Mouse (Mus musculus) heart, embryonic 14.5 days (tissue): ENCODE data around the gene Piezo1. TPM values are rescaled to one million over a fixed set of nuclear protein-coding genes. Genes with fewer than 3 reads are reported as not detected.

Experiments
- ATAC-seq: fragments of 200-750 bp; cut with Nextera tagmentation; 2 replicates; pipeline ENCODE4 v1.8.0; 2017; ENCODE audit warnings: low read depth, moderate TSS enrichment; ENCODE audit not compliant: insufficient number of reproducible peaks, insufficient read depth, low FRiP score
- H3K27ac ChIP-seq, 2 experiments: fragments of 200-500 bp in 1 of 2; fragments of 300-500 bp in 1 of 2; sonication (generic) in 1 of 2; replicated peaks in 1 of 2; 2 replicates each; pipeline ENCODE4 v1.5.1; 2012 to 2014; ENCODE audit warnings: low read depth in 2 of 2, low read length in 2 of 2, control low read depth in 1 of 2, mild to moderate bottlenecking in 1 of 2, mixed read lengths in 1 of 2; ENCODE audit not compliant: control insufficient read depth in 1 of 2, insufficient read depth in 1 of 2
- H3K27me3 ChIP-seq: fragments of 300-500 bp; sonication (generic); 2 replicates; pipeline ENCODE4 v1.6.1; 2014; ENCODE audit warnings: mild to moderate bottlenecking, low read length, control low read depth; ENCODE audit not compliant: control insufficient read depth, insufficient read depth
- H3K36me3 ChIP-seq: fragments of 300-500 bp; sonication (generic); 2 replicates; pipeline ENCODE4 v1.6.1; 2014; ENCODE audit warnings: mild to moderate bottlenecking, control low read depth, low read length, mixed read lengths; ENCODE audit not compliant: control insufficient read depth, insufficient read depth
- H3K4me1 ChIP-seq, 2 experiments: fragments of 200-500 bp in 1 of 2; fragments of 300-500 bp in 1 of 2; sonication (generic) in 1 of 2; 2 replicates each; pipeline ENCODE4 v1.6.1; 2012 to 2014; ENCODE audit warnings: low read length in 2 of 2, control low read depth in 1 of 2, mixed read lengths in 1 of 2; ENCODE audit not compliant: control insufficient read depth in 2 of 2, insufficient read depth in 2 of 2
- H3K4me2 ChIP-seq: fragments of 300-500 bp; sonication (generic); 2 replicates; pipeline ENCODE4 v1.6.1; 2014; ENCODE audit warnings: mild to moderate bottlenecking, low read length
- H3K4me3 ChIP-seq, 2 experiments: fragments of 200-500 bp in 1 of 2; fragments of 300-500 bp in 1 of 2; sonication (generic) in 1 of 2; 2 replicates each; pipeline ENCODE4 v1.5.1; 2012 to 2014; ENCODE audit warnings: low read length in 2 of 2, mild to moderate bottlenecking in 2 of 2, control low read depth in 1 of 2, low read depth in 1 of 2, moderate library complexity in 1 of 2; ENCODE audit not compliant: control insufficient read depth in 1 of 2, insufficient read depth in 1 of 2
- H3K9ac ChIP-seq: fragments of 300-500 bp; sonication (generic); 2 replicates; pipeline ENCODE4 v1.6.1; 2014; ENCODE audit warnings: mild to moderate bottlenecking, low read length
- H3K9me3 ChIP-seq: fragments of 300-500 bp; sonication (generic); 2 replicates; pipeline ENCODE4 v1.6.1; 2016; ENCODE audit warnings: low read length, control low read depth; ENCODE audit not compliant: control insufficient read depth
- WGBS: fragments of 180-500 bp; shearing (Covaris S2); extraction: QIAGEN DNeasy Blood & Tissue Kit; methylation state at CpG from one replicate; pipeline ENCODE4 v1.1.7; 2014; 5-methylcytosine and 5-hydroxymethylcytosine counted together
- polyA plus RNA-seq: library from polyadenylated mRNA; unstranded; fragments of >200 nt; fragmentation: Nextera tagmentation; extraction: Ambion mirVana; gene quantifications from 2 replicates; pipeline ENCODE4 v1.2.1, GENCODE M21; 2014

The Piezo1 gene
- polyA plus RNA-seq, 1 experiment from 2014 or later = 14.9 TPM

DNA sequence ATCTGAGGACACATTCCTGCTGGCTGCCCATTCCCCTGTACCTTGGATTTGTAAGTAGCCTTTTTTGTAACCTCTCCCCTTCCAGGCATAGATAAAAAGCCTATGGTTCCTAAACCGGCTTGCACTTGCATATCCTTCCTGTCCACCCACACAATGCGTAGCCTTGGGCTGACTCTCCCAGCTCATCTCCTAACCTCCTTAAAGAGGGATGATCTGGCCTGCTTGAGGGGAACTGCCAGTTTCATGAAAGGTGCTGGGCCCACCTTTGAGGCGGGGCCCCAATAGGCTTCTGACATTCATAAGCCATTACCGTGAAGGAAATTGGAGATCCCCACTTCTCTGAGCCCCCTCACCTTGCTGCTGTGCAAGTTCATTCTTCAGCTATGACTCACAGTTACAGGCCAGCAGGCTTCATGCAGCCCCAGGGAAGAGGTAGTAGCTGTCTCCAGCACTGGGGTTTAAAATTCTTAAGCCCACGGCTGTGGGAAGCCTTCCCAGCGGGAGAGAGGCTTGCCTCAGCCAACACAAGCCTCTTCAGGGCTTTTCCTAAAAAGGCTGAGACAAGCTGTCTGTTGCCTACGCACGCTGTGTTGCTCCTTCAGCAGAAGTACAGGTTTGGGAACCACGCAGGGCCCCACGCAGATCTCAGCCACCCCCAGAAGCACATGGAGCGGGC is 89.5 kb downstream of the Piezo1 start:
- no peak overlapping the region for H3K4me2 ChIP-seq
- peaks cover 19% of the 10 kb centered on the region for H3K27me3 ChIP-seq
- H3K9me3 ChIP-seq = no peaks in the 10 kb centered on the region
- ATAC-seq = no peak
- 63% methylated on average over 11 of the region's 11 CpGs for WGBS
- peaks cover 33% of the 10 kb centered on the region in 2 experiments for H3K4me1 ChIP-seq
- H3K9ac ChIP-seq = no peak overlapping the region
- no peak overlapping the region for H3K27ac ChIP-seq
- peaks cover 15% of the 10 kb centered on the region for H3K36me3 ChIP-seq
- H3K4me3 ChIP-seq = no peak overlapping the region

DNA sequence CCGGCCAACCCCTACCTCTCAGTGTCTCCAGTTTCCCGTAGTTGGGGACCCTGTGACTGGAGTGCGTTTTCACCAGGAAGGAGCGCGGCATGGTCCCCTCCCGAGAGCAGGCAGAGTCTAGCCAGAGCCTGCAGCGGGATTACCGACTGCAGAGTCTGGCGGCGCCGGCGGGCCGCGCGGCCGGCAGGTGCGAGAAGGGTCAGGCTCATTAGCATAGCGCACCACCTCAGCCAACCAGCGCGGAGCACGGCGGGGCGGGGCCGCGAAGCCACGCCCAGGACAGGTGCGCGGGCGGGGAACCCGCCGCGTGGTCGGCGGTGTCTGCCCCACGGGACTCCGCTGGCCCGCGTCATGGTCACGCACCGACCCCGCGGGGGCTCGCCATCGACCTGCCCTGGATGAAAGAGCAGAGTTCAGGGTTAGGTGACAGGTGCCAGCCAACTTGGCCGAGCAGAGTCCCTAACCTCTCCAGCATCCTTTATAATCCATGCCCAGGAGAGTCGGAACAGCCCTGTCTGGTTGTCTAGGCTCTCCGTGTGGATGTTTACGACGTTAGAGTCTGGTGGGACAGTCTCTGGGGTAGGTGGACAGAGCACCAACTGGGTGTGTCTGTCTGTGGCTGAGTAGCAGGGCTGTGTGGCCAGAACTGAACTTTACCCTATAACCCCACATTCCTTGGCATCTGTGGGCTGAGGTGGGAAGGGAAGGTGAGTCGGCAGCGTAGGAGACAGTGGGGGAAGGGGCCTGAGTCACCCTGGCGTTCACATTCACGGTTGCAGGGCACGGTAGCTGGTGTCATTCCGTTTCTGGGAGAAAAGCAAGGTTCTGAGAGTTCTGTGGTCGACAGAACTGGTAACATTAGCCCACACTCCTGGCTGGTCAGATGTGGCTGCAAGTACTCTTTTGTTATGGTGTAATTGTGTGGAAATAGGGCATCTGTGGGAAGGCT is 90.3 kb downstream of the Piezo1 start, which contains the start of gene Snai3:
Gene Snai3, minus strand, starts transcription at position 210 of the 949 bp plus-strand sequence.
- peak within 1 kb of the TSS; percentile 81 for H3K4me2 ChIP-seq
- 4% methylated on average over 55 of the region's 56 CpGs for WGBS
- peak within 1 kb of the TSS; percentile 38 to 42 for H3K4me3 ChIP-seq
- peak within 1 kb of the TSS; percentile 64 for H3K9ac ChIP-seq
- peaks cover 7% of the 10 kb centered on the region for H3K36me3 ChIP-seq
- no peak within 1 kb of the TSS for H3K27ac ChIP-seq
- H3K9me3 ChIP-seq = no peaks in the 10 kb centered on the region
- H3K4me1 ChIP-seq = peaks cover 33% of the 10 kb centered on the region in 2 experiments
- peak; percentile 40 for ATAC-seq
- H3K27me3 ChIP-seq = peaks cover 19% of the 10 kb centered on the region

DNA sequence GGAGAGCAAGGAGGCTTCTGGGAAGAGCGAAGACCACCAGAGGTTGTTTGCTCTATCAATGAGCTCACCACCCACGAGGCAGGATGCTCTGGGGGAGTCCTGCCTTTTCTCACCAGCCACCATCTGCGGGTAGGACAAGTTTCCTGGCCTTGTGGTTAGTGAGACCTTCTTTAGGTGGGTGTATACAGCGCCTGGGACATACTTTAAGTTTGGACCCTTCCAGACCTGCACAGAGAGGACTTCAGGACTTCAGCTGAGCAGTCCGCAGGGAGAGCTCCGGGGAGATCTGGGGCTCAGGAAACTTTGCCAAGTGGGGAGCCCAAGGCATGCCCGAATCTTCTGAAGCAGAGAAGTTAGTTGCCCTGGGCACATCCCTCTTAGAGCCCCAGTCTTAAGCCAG is 91.1 kb downstream of the Piezo1 start:
- peak overlapping the region; percentile 81 for H3K4me2 ChIP-seq
- peak overlapping the region; percentile 64 for H3K9ac ChIP-seq
- no peaks in the 10 kb centered on the region for H3K36me3 ChIP-seq
- no peak for ATAC-seq
- H3K4me1 ChIP-seq = peaks cover 33% of the 10 kb centered on the region in 2 experiments
- WGBS = 22% methylated on average over 7 of the region's 7 CpGs
- peak overlapping the region; percentile 38 to 42 for H3K4me3 ChIP-seq
- peaks cover 19% of the 10 kb centered on the region for H3K27me3 ChIP-seq
- H3K27ac ChIP-seq = no peak overlapping the region
- H3K9me3 ChIP-seq = no peaks in the 10 kb centered on the region

DNA sequence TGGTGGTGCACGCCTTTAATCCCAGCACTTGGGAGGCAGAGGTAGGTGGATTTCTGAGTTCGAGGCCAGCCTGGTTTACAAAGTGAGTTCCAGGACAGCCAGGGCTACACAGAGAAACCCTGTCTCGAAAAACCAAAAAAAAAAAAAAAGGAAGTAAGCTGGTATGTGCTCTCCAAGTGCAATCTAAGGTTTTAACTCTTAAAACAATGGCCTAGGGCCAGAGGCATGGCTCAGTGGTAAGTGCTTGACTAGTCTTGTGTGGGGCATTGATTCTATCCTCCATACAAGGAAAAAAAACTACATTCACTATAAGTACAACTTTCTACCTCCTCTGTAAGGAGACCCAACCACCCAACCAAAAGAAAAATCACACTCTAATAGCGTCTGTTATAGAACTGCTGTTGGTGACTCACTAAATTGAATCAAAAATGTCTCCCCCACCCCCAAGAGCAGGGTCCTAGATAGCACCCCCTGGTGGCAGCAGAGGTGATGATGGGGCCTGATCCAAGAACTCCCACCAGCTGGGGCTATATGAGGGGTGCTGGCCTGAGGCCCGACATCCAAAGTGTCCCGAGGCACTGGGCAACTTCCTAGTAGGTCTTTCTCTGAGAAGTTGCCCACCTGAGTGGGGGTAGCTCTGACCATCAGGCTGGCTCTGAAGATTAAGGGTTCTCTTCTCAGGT is 91.8 kb downstream of the Piezo1 start:
- H3K27ac ChIP-seq = no peak overlapping the region
- peaks cover 33% of the 10 kb centered on the region in 2 experiments for H3K4me1 ChIP-seq
- peak overlapping the region; percentile 81 for H3K4me2 ChIP-seq
- no peaks in the 10 kb centered on the region for H3K36me3 ChIP-seq
- no peak overlapping the region for H3K4me3 ChIP-seq
- ATAC-seq = no peak
- 0 out of 2 replicates have a peak overlapping the region, but pooled peaks have one; percentile 64 for H3K9ac ChIP-seq
- no peaks in the 10 kb centered on the region for H3K9me3 ChIP-seq
- peaks cover 19% of the 10 kb centered on the region for H3K27me3 ChIP-seq
- 63% methylated on average over 5 of the region's 6 CpGs for WGBS

DNA sequence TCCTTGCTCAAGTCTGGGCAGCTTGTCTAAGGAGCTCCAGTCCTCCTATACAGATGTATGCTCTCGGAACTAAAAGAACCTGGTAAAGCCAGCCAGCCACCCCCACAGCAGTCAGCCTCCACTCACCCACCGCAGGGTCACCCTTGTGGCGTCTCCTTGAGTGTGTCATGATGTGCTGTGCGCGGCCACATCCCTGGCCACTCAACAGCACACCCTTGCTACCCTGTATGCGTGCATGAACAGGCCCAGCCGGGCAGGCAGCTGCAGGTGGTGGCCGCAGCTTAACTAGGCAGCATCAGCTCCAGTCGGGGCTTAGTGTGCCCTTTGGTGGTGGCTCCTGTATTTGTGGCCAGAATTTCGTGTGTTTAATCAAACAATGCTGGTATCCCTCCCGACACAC is 94.0 kb downstream of the Piezo1 start:
- Histone ChIP-seq H3K27me3 (peaks cover 19% of the 10 kb centered on the region), H3K4me2 (no peak overlapping the region), H3K9ac (0 out of 2 replicates have a peak overlapping the region, but pooled peaks have one; percentile 11), H3K4me1 (peaks cover 28 to 35% of the 10 kb centered on the region in 2 experiments), H3K4me3 (no peak overlapping the region), H3K36me3 (no peaks in the 10 kb centered on the region), H3K27ac (no peak overlapping the region), H3K9me3 (no peaks in the 10 kb centered on the region)
- no peak for ATAC-seq
- WGBS = 66% methylated on average over 11 of the region's 11 CpGs

DNA sequence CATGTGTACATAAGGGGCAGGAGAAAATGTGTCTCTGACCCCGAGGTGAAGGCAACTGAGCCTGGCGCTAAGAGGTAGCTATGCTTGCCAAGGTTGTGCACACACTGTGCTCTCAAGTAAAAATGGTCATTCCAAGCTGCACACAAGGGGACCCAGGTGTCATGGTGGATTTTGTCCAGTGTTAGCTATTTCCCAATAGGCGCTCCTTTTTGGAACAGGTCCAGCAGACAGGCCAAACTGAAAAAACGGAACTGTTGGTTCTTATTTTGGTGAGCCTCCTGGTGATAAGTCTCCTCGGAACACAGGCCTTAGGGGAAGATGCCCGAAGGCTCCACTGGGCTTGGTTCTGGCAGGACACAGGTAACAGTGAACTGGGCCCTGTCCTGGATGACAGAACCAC is 96.7 kb downstream of the Piezo1 start:
- Histone ChIP-seq H3K9me3 (no peaks in the 10 kb centered on the region), H3K36me3 (no peaks in the 10 kb centered on the region), H3K4me3 (no peak overlapping the region), H3K4me2 (no peak overlapping the region), H3K27ac (no peak overlapping the region), H3K27me3 (peaks cover 6% of the 10 kb centered on the region; the same call in 1 of the 2 replicates), H3K9ac (no peak overlapping the region), H3K4me1 (peaks cover 23 to 35% of the 10 kb centered on the region in 2 experiments)
- 87% methylated on average over 6 of the region's 6 CpGs for WGBS
- no peak for ATAC-seq

DNA sequence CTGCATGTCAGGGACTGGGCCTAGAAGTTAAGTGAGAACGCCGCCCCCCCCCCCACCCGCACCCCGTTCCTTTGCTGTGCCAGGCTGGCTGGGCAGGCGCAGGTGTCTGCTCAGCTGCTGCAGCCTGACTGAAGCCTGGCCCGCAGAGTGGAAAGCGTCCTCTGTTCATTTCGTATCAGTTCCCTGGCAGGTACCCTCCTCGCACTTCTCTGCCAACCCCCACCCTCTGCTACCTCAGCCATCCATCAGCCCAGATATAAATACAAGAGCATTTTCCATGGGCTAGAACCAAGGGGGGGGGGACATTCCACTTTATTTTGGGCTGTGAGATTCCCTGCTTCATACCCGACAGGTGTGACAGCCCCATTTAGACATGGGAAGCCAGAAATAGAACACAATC is 99.0 kb downstream of the Piezo1 start:
- no peak overlapping the region for H3K4me3 ChIP-seq
- ATAC-seq = peak; percentile 37
- H3K4me1 ChIP-seq = peaks cover 23 to 31% of the 10 kb centered on the region in 2 experiments
- H3K27ac ChIP-seq = peak overlapping the region in 1 of 2 experiments; percentile 89; a peak in 3 of 4 replicates
- no peaks in the 10 kb centered on the region for H3K27me3 ChIP-seq
- H3K36me3 ChIP-seq = no peaks in the 10 kb centered on the region
- no peak overlapping the region for H3K9ac ChIP-seq
- no peaks in the 10 kb centered on the region for H3K9me3 ChIP-seq
- 49% methylated on average over 10 of the region's 10 CpGs for WGBS
- peak overlapping the region; percentile 7; the same call in 1 of the 2 replicates for H3K4me2 ChIP-seq
